Mouse (Mus musculus): ENCODE results near the gene Prm3. TPM values are rescaled to one million over a fixed set of nuclear protein-coding genes. Genes with fewer than 3 reads are reported as not detected.
A peak's percentile ranks its signal among the peaks of the same experiment; 100 is the strongest.

The Prm3 gene
- polyA plus RNA-seq, 1 experiment from 2014 or later: not detected

GRCm38 (mm10) chr16:10827766-10828460 lies 37.2 kb upstream of the Prm3 start:
- no peaks in the 10 kb centered on the region for H3K4me1 ChIP-seq (replicated peaks; ENCODE audit: control insufficient read depth, insufficient read depth, low read length)
- H3K9ac ChIP-seq (ENCODE audit: low read length): no peak overlapping the region
- H3K36me3 ChIP-seq (ENCODE audit: control insufficient read depth, insufficient read depth, low read length): no peaks in the 10 kb centered on the region
- no peak overlapping the region for H3K4me3 ChIP-seq (ENCODE audit: low read length)
- 74% methylated on average over 7 of the region's 7 CpGs for WGBS
- H3K27ac ChIP-seq (ENCODE audit: low read length): no peak overlapping the region
- no peaks in the 10 kb centered on the region for H3K27me3 ChIP-seq (ENCODE audit: control insufficient read depth, insufficient read depth, low read depth, low read length)
- ATAC-seq (ENCODE audit: low read depth): no peak
- no peaks in the 10 kb centered on the region; the same call in 1 of the 2 replicates for H3K9me3 ChIP-seq (ENCODE audit: control insufficient read depth, low read length)
- no peak overlapping the region for H3K4me2 ChIP-seq (ENCODE audit: low read depth, low read length)

GRCm38 (mm10) chr16:10827269-10827668 lies 36.6 kb upstream of the Prm3 start:
- no peak overlapping the region for H3K27ac ChIP-seq (ENCODE audit: low read length)
- no peak overlapping the region for H3K9ac ChIP-seq (ENCODE audit: low read length)
- H3K4me3 ChIP-seq (ENCODE audit: low read length): no peak overlapping the region
- ATAC-seq (ENCODE audit: low read depth): no peak
- H3K36me3 ChIP-seq (ENCODE audit: control insufficient read depth, insufficient read depth, low read length): no peaks in the 10 kb centered on the region
- no peaks in the 10 kb centered on the region for H3K4me1 ChIP-seq (replicated peaks; ENCODE audit: control insufficient read depth, insufficient read depth, low read length)
- no peak overlapping the region for H3K4me2 ChIP-seq (ENCODE audit: low read depth, low read length)
- WGBS: 82% methylated on average over 9 of the region's 9 CpGs
- no peaks in the 10 kb centered on the region for H3K27me3 ChIP-seq (ENCODE audit: control insufficient read depth, insufficient read depth, low read depth, low read length)
- H3K9me3 ChIP-seq (ENCODE audit: control insufficient read depth, low read length): no peaks in the 10 kb centered on the region; the same call in 1 of the 2 replicates

DNA sequence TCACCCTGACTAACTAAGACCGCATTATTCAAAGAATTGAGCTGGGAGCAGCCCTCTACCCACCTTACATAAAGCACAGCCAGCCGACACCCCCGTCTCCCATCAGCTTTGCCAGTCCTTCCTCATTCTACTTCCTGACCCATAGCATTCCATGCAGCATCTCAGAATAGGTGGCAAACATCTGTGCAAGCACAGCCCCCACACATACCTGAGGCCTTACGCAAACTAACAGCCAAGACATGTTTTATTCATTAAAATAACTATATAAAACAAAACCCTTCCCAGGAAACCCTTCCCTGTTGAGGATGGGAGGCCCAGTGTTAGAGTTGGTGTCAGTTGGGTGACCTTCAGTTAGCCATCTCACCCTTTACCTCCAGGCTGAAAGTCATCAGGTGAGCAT lies 35.1 kb upstream of the Prm3 start:
- Histone ChIP-seq H3K9me3 (ENCODE audit: control insufficient read depth, low read length) (no peaks in the 10 kb centered on the region; the same call in 1 of the 2 replicates), H3K4me1 (replicated peaks; ENCODE audit: control insufficient read depth, insufficient read depth, low read length) (no peaks in the 10 kb centered on the region), H3K36me3 (ENCODE audit: control insufficient read depth, insufficient read depth, low read length) (no peaks in the 10 kb centered on the region), H3K4me2 (ENCODE audit: low read depth, low read length) (no peak overlapping the region), H3K27me3 (ENCODE audit: control insufficient read depth, insufficient read depth, low read depth, low read length) (no peaks in the 10 kb centered on the region), H3K9ac (ENCODE audit: low read length) (no peak overlapping the region), H3K27ac (ENCODE audit: low read length) (no peak overlapping the region), H3K4me3 (ENCODE audit: low read length) (no peak overlapping the region)
- 77% methylated on average over 4 of the region's 4 CpGs for WGBS
- ATAC-seq (ENCODE audit: low read depth): no peak

GRCm38 (mm10) chr16:10824536-10824935 lies 33.8 kb upstream of the Prm3 start:
- H3K27me3 ChIP-seq (ENCODE audit: control insufficient read depth, insufficient read depth, low read depth, low read length): no peaks in the 10 kb centered on the region
- H3K4me1 ChIP-seq (replicated peaks; ENCODE audit: control insufficient read depth, insufficient read depth, low read length): no peaks in the 10 kb centered on the region
- no peaks in the 10 kb centered on the region for H3K36me3 ChIP-seq (ENCODE audit: control insufficient read depth, insufficient read depth, low read length)
- H3K4me2 ChIP-seq (ENCODE audit: low read depth, low read length): no peak overlapping the region
- no peak overlapping the region for H3K4me3 ChIP-seq (ENCODE audit: low read length)
- H3K9ac ChIP-seq (ENCODE audit: low read length): no peak overlapping the region
- WGBS: 74% methylated on average over 1 of the region's 1 CpGs
- no peaks in the 10 kb centered on the region; the same call in 1 of the 2 replicates for H3K9me3 ChIP-seq (ENCODE audit: control insufficient read depth, low read length)
- H3K27ac ChIP-seq (ENCODE audit: low read length): no peak overlapping the region
- ATAC-seq (ENCODE audit: low read depth): no peak

DNA sequence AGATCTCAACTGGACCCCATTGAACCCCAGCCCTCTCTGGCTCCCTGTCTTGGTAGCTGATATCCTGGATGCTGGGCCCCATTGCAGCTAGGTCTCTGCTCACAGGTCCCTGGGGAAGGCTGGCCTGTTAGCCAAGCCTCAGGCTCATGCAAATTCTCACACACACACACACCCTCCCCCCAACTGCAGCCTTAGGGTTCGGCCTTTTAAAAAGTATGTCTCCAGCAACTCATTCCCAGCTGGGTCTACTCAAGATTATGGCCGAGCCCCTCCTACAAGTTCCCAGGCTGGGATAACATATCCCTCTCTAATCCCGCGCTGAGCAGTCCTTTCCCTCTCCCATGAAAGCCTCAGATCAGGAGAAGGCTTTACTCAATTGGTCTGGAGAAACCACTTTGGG lies 30.7 kb upstream of the Prm3 start:
- Histone ChIP-seq H3K36me3 (ENCODE audit: control insufficient read depth, insufficient read depth, low read length) (no peaks in the 10 kb centered on the region), H3K4me3 (ENCODE audit: low read length) (no peak overlapping the region), H3K9me3 (ENCODE audit: control insufficient read depth, low read length) (no peaks in the 10 kb centered on the region; the same call in 1 of the 2 replicates), H3K27me3 (ENCODE audit: control insufficient read depth, insufficient read depth, low read depth, low read length) (no peaks in the 10 kb centered on the region), H3K4me1 (replicated peaks; ENCODE audit: control insufficient read depth, insufficient read depth, low read length) (no peaks in the 10 kb centered on the region), H3K4me2 (ENCODE audit: low read depth, low read length) (no peak overlapping the region), H3K27ac (ENCODE audit: low read length) (no peak overlapping the region), H3K9ac (ENCODE audit: low read length) (no peak overlapping the region)
- 35% methylated on average over 4 of the region's 4 CpGs for WGBS
- peak; percentile 32; the same call in 1 of the 2 replicates for ATAC-seq (ENCODE audit: low read depth)

DNA sequence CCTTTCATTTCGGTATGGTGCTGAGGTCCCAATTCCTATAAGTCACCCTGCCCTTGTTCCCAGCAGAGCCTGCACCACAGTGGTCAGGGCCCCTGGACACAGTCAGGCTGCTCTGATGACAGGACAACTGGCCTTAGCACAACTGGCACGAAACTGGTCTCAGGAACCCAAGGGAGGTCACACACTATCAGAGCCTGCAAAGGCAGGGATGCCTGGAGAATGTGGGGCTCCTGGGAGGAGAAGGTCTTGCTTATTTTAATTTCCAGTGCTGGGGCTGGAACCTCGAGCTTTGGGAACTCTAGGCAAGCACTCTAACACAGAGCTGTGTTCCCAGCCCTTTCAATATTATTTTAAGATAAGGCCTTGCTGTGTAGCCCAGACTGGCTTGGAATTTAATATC lies 29.3 kb upstream of the Prm3 start:
- WGBS: 54% methylated on average over 3 of the region's 3 CpGs
- Histone ChIP-seq H3K9me3 (ENCODE audit: control insufficient read depth, low read length) (no peaks in the 10 kb centered on the region; the same call in 1 of the 2 replicates), H3K27ac (ENCODE audit: low read length) (no peak overlapping the region), H3K4me1 (replicated peaks; ENCODE audit: control insufficient read depth, insufficient read depth, low read length) (no peaks in the 10 kb centered on the region), H3K4me2 (ENCODE audit: low read depth, low read length) (no peak overlapping the region), H3K9ac (ENCODE audit: low read length) (no peak overlapping the region), H3K27me3 (ENCODE audit: control insufficient read depth, insufficient read depth, low read depth, low read length) (no peaks in the 10 kb centered on the region), H3K36me3 (ENCODE audit: control insufficient read depth, insufficient read depth, low read length) (no peaks in the 10 kb centered on the region), H3K4me3 (ENCODE audit: low read length) (no peak overlapping the region)
- no peak for ATAC-seq (ENCODE audit: low read depth)

DNA sequence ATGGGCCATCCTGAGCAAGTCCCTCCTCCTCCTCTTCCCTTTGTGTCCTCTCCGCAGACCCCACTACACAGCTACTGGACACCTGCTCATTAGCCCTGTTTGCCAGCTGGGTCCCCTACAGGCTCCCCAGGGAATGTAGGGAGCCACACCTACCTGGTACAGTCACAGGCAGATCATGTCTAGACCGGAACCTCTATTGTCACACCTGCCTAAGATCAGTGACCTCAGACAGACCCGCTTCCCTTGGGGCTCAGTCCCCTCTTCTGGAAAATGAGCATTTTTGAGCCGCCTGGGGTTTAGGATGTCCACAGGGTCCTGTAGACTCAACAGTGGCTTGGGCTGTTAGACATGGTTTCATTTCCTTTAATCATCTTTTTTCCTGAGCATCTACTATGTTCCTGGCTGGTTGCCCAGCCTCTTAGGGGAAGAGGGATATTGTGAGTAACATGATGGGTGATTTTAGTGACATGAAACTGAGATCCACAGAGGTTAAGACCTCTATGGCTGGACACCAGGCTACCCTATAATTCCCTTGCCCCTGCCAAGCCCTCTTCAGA lies 27.9 kb upstream of the Prm3 start:
- H3K9ac ChIP-seq (ENCODE audit: low read length): no peak overlapping the region
- H3K4me2 ChIP-seq (ENCODE audit: low read depth, low read length): no peak overlapping the region
- no peaks in the 10 kb centered on the region for H3K36me3 ChIP-seq (ENCODE audit: control insufficient read depth, insufficient read depth, low read length)
- H3K27me3 ChIP-seq (ENCODE audit: control insufficient read depth, insufficient read depth, low read depth, low read length): no peaks in the 10 kb centered on the region
- H3K9me3 ChIP-seq (ENCODE audit: control insufficient read depth, low read length): no peaks in the 10 kb centered on the region; the same call in 1 of the 2 replicates
- H3K4me3 ChIP-seq (ENCODE audit: low read length): no peak overlapping the region
- 78% methylated on average over 4 of the region's 4 CpGs for WGBS
- ATAC-seq (ENCODE audit: low read depth): no peak
- 0 out of 2 replicates have a peak, but pooled peaks cover 4% of the 10 kb centered on the region for H3K4me1 ChIP-seq (replicated peaks; ENCODE audit: control insufficient read depth, insufficient read depth, low read length)
- no peak overlapping the region for H3K27ac ChIP-seq (ENCODE audit: low read length)

GRCm38 (mm10) chr16:10814864-10815263 lies 24.1 kb upstream of the Prm3 start:
- 41% methylated on average over 4 of the region's 4 CpGs for WGBS
- no peak overlapping the region for H3K27ac ChIP-seq (ENCODE audit: low read length)
- ATAC-seq (ENCODE audit: low read depth): peak; percentile 92

GRCm38 (mm10) chr16:10813726-10814125 lies 23.0 kb upstream of the Prm3 start:
- no peak overlapping the region for H3K27ac ChIP-seq (ENCODE audit: low read length)
- 66% methylated on average over 4 of the region's 4 CpGs for WGBS
- H3K36me3 ChIP-seq (ENCODE audit: control insufficient read depth, insufficient read depth, low read length): no peaks in the 10 kb centered on the region

More at GRCm38 (mm10) chr16:10814864-10815263, 24.1 kb upstream of the Prm3 start:
- Histone ChIP-seq H3K4me2 (ENCODE audit: low read depth, low read length) (no peak overlapping the region), H3K4me3 (ENCODE audit: low read length) (no peak overlapping the region), H3K9me3 (ENCODE audit: control insufficient read depth, low read length) (no peaks in the 10 kb centered on the region), H3K27me3 (ENCODE audit: control insufficient read depth, insufficient read depth, low read depth, low read length) (no peaks in the 10 kb centered on the region; the same call in 1 of the 2 replicates), H3K4me1 (replicated peaks; ENCODE audit: control insufficient read depth, insufficient read depth, low read length) (0 out of 2 replicates have a peak, but pooled peaks cover 4% of the 10 kb centered on the region), H3K36me3 (ENCODE audit: control insufficient read depth, insufficient read depth, low read length) (no peaks in the 10 kb centered on the region), H3K9ac (ENCODE audit: low read length) (no peak overlapping the region)

More at GRCm38 (mm10) chr16:10813726-10814125, 23.0 kb upstream of the Prm3 start:
- no peak overlapping the region for H3K4me2 ChIP-seq (ENCODE audit: low read depth, low read length)
- H3K9me3 ChIP-seq (ENCODE audit: control insufficient read depth, low read length): no peaks in the 10 kb centered on the region
- H3K4me1 ChIP-seq (replicated peaks; ENCODE audit: control insufficient read depth, insufficient read depth, low read length): 0 out of 2 replicates have a peak, but pooled peaks cover 4% of the 10 kb centered on the region
- no peak for ATAC-seq (ENCODE audit: low read depth)
- H3K9ac ChIP-seq (ENCODE audit: low read length): no peak overlapping the region
- no peak overlapping the region for H3K4me3 ChIP-seq (ENCODE audit: low read length)
- no peaks in the 10 kb centered on the region; the same call in 1 of the 2 replicates for H3K27me3 ChIP-seq (ENCODE audit: control insufficient read depth, insufficient read depth, low read depth, low read length)

Measured in lung, embryonic 16.5 days (tissue).